Mouse (Mus musculus) heart, embryonic 15.5 days (tissue): ENCODE measurements around the gene F12. TPM values are rescaled to one million over a fixed set of nuclear protein-coding genes. Genes with fewer than 3 reads are reported as not detected.

Experiments
- ATAC-seq: fragments of 200-750 bp; cut with Nextera tagmentation; replicated peaks from 2 replicates; pipeline ENCODE4 v1.8.0; 2017; ENCODE audit warnings: low read depth, moderate TSS enrichment; ENCODE audit not compliant: insufficient number of reproducible peaks, insufficient read depth, low FRiP score
- H3K27ac ChIP-seq: fragments of 300-500 bp; sonication (generic); 2 replicates; pipeline ENCODE4 v1.5.1; 2015; ENCODE audit warnings: mild to moderate bottlenecking, inconsistent platforms
- H3K27me3 ChIP-seq: fragments of 300-500 bp; sonication (generic); 2 replicates; pipeline ENCODE4 v1.6.1; 2015; ENCODE audit warnings: inconsistent platforms
- H3K36me3 ChIP-seq: fragments of 300-500 bp; sonication (generic); 2 replicates; pipeline ENCODE4 v1.6.1; 2015; ENCODE audit warnings: mild to moderate bottlenecking, inconsistent platforms
- H3K4me1 ChIP-seq: fragments of 300-500 bp; sonication (generic); replicated peaks from 2 replicates; pipeline ENCODE4 v1.6.1; 2015; ENCODE audit warnings: inconsistent platforms
- H3K4me2 ChIP-seq: fragments of 300-500 bp; sonication (generic); 2 replicates; pipeline ENCODE4 v1.6.1; 2015; ENCODE audit warnings: inconsistent platforms, mild to moderate bottlenecking, moderate library complexity
- H3K4me3 ChIP-seq: fragments of 300-500 bp; sonication (generic); 2 replicates; pipeline ENCODE4 v1.5.1; 2015; ENCODE audit warnings: mild to moderate bottlenecking, inconsistent platforms
- H3K9ac ChIP-seq: fragments of 300-500 bp; sonication (generic); 2 replicates; pipeline ENCODE4 v1.6.1; 2015; ENCODE audit warnings: mild to moderate bottlenecking, inconsistent platforms
- H3K9me3 ChIP-seq: fragments of 300-500 bp; sonication (generic); replicated peaks from 2 replicates; pipeline ENCODE4 v1.6.1; 2016; ENCODE audit warnings: inconsistent platforms
- WGBS: fragments of 180-500 bp; shearing (Covaris S2); methylation state at CpG from one replicate; pipeline ENCODE4 v1.1.7; 2015; ENCODE audit warnings: mixed read lengths; 5-methylcytosine and 5-hydroxymethylcytosine counted together
- polyA plus RNA-seq: library from polyadenylated mRNA; unstranded; fragments of >200 nt; fragmentation: Nextera tagmentation; extraction: Ambion mirVana; gene quantifications from 2 replicates; pipeline ENCODE4 v1.2.1, GENCODE M21; 2015

Gene F12
- polyA plus RNA-seq, 1 experiment from 2014 or later: 0.10 TPM

- H3K4me3 ChIP-seq: no peak overlapping the region
- no peak for ATAC-seq
- H3K4me1 ChIP-seq: no peaks in the 10 kb centered on the region
- peaks cover 7% of the 10 kb centered on the region; the same call in 1 of the 2 replicates for H3K27me3 ChIP-seq
- no peak overlapping the region for H3K4me2 ChIP-seq
- no peaks in the 10 kb centered on the region for H3K36me3 ChIP-seq
- 88% methylated on average over 1 of the region's 1 CpGs for WGBS
- H3K9ac ChIP-seq: no peak overlapping the region
- no peaks in the 10 kb centered on the region for H3K9me3 ChIP-seq
- H3K27ac ChIP-seq: no peak overlapping the region
Measured at GRCm38 (mm10) chr13:55391626-55392029, 35.0 kb downstream of the F12 start.

- ATAC-seq: no peak
- no peak overlapping the region for H3K9ac ChIP-seq
- H3K4me1 ChIP-seq: no peaks in the 10 kb centered on the region
- no peak overlapping the region for H3K27ac ChIP-seq
- H3K4me3 ChIP-seq: no peak overlapping the region
- no peaks in the 10 kb centered on the region for H3K36me3 ChIP-seq
- 69% methylated on average over 3 of the region's 3 CpGs for WGBS
- no peaks in the 10 kb centered on the region for H3K9me3 ChIP-seq
- H3K4me2 ChIP-seq: no peak overlapping the region
- H3K27me3 ChIP-seq: peaks cover 7% of the 10 kb centered on the region; the same call in 1 of the 2 replicates
Measured at GRCm38 (mm10) chr13:55390644-55391043, 35.9 kb downstream of the F12 start.

GRCm38 (mm10) chr13:55381790-55382189 lies 44.8 kb downstream of the F12 start:
- Histone ChIP-seq H3K27ac (no peak overlapping the region), H3K36me3 (no peaks in the 10 kb centered on the region), H3K4me2 (no peak overlapping the region), H3K4me1 (peaks cover 4% of the 10 kb centered on the region; the same call in 1 of the 2 replicates), H3K4me3 (no peak overlapping the region), H3K9me3 (no peaks in the 10 kb centered on the region), H3K9ac (no peak overlapping the region), H3K27me3 (peaks cover 59% of the 10 kb centered on the region)
- no peak for ATAC-seq
- 70% methylated on average over 4 of the region's 4 CpGs for WGBS

- H3K9me3 ChIP-seq: no peaks in the 10 kb centered on the region
- no peak overlapping the region for H3K27ac ChIP-seq
- peaks cover 4% of the 10 kb centered on the region; the same call in 1 of the 2 replicates for H3K4me1 ChIP-seq
- H3K9ac ChIP-seq: no peak overlapping the region
- no peak for ATAC-seq
- 11% methylated on average over 32 of the region's 32 CpGs for WGBS
- peaks cover 78% of the 10 kb centered on the region for H3K27me3 ChIP-seq
- no peaks in the 10 kb centered on the region for H3K36me3 ChIP-seq
- H3K4me2 ChIP-seq: 0 out of 2 replicates have a peak overlapping the region, but pooled peaks have one; percentile 18
- H3K4me3 ChIP-seq: no peak overlapping the region; the same call in 1 of the 2 replicates
Measured at GRCm38 (mm10) chr13:55378907-55379580, 47.5 kb downstream of the F12 start.

- ATAC-seq: no peak
- Histone ChIP-seq H3K9ac (no peak overlapping the region), H3K9me3 (no peaks in the 10 kb centered on the region), H3K4me1 (peaks cover 4% of the 10 kb centered on the region; the same call in 1 of the 2 replicates), H3K27ac (no peak overlapping the region), H3K36me3 (no peaks in the 10 kb centered on the region), H3K4me3 (no peak overlapping the region), H3K4me2 (no peak overlapping the region), H3K27me3 (peaks cover 86% of the 10 kb centered on the region)
- 60% methylated on average over 2 of the region's 2 CpGs for WGBS
Measured at GRCm38 (mm10) chr13:55375877-55376276, 50.7 kb downstream of the F12 start.

- Histone ChIP-seq H3K9ac (no peak overlapping the region), H3K36me3 (no peaks in the 10 kb centered on the region), H3K27me3 (peaks cover 80% of the 10 kb centered on the region), H3K4me1 (peaks cover 9% of the 10 kb centered on the region), H3K27ac (no peak overlapping the region), H3K4me2 (no peak overlapping the region), H3K9me3 (no peaks in the 10 kb centered on the region), H3K4me3 (no peak overlapping the region)
- ATAC-seq: no peak
- 55% methylated on average over 6 of the region's 6 CpGs for WGBS
Measured at GRCm38 (mm10) chr13:55374206-55374924, 52.2 kb downstream of the F12 start.

- ATAC-seq: no peak
- H3K4me2 ChIP-seq: no peak overlapping the region
- H3K27me3 ChIP-seq: peaks cover 62% of the 10 kb centered on the region
- H3K9ac ChIP-seq: no peak overlapping the region
- no peaks in the 10 kb centered on the region for H3K9me3 ChIP-seq
- no peaks in the 10 kb centered on the region for H3K36me3 ChIP-seq
- peaks cover 7% of the 10 kb centered on the region for H3K4me1 ChIP-seq
- H3K27ac ChIP-seq: no peak overlapping the region
- 54% methylated on average over 5 of the region's 5 CpGs for whole genome bisulfite sequencing
- no peak overlapping the region for H3K4me3 ChIP-seq
Measured at GRCm38 (mm10) chr13:55371740-55372139, 54.9 kb downstream of the F12 start.

- no peak for ATAC-seq
- WGBS: 66% methylated on average over 8 of the region's 8 CpGs
- Histone ChIP-seq H3K36me3 (no peaks in the 10 kb centered on the region), H3K4me2 (no peak overlapping the region), H3K27ac (no peak overlapping the region), H3K4me1 (peaks cover 7% of the 10 kb centered on the region), H3K9ac (no peak overlapping the region), H3K9me3 (no peaks in the 10 kb centered on the region), H3K27me3 (peaks cover 62% of the 10 kb centered on the region), H3K4me3 (no peak overlapping the region)
Measured at GRCm38 (mm10) chr13:55371007-55371681, 55.4 kb downstream of the F12 start.

GRCm38 (mm10) chr13:55370234-55370633 lies 56.4 kb downstream of the F12 start:
- WGBS: 25% methylated on average over 3 of the region's 3 CpGs
- no peak overlapping the region for H3K27ac ChIP-seq
- H3K27me3 ChIP-seq: peaks cover 55% of the 10 kb centered on the region
- no peak overlapping the region; the same call in 1 of the 2 replicates for H3K9ac ChIP-seq
- H3K9me3 ChIP-seq: no peaks in the 10 kb centered on the region
- ATAC-seq: no peak; the same call in 1 of the 2 replicates
- H3K4me1 ChIP-seq: peaks cover 7% of the 10 kb centered on the region
- H3K36me3 ChIP-seq: no peaks in the 10 kb centered on the region
- H3K4me3 ChIP-seq: peak overlapping the region; percentile 31; the same call in 1 of the 2 replicates
- H3K4me2 ChIP-seq: peak overlapping the region; percentile 37

GRCm38 (mm10) chr13:55369531-55370114 lies 57.0 kb downstream of the F12 start, which contains the start of gene Rgs14:
Gene Rgs14 (plus strand): TSS chr13:55369732.
- Histone ChIP-seq H3K9me3 (no peaks in the 10 kb centered on the region), H3K27me3 (peaks cover 50% of the 10 kb centered on the region), H3K27ac (no peak within 1 kb of the TSS), H3K36me3 (no peaks in the 10 kb centered on the region), H3K4me1 (peaks cover 7% of the 10 kb centered on the region), H3K9ac (peak within 1 kb of the TSS; percentile 38; the same call in 1 of the 2 replicates), H3K4me3 (peak within 1 kb of the TSS; percentile 31), H3K4me2 (peak within 1 kb of the TSS; percentile 37)
- ATAC-seq: peak; percentile 44; the same call in 1 of the 2 replicates
- 43% methylated on average over 13 of the region's 13 CpGs for WGBS

- Histone ChIP-seq H3K9me3 (no peaks in the 10 kb centered on the region), H3K27ac (no peak overlapping the region), H3K4me3 (no peak overlapping the region), H3K4me1 (peaks cover 7% of the 10 kb centered on the region), H3K27me3 (peaks cover 37% of the 10 kb centered on the region), H3K4me2 (no peak overlapping the region), H3K36me3 (no peaks in the 10 kb centered on the region), H3K9ac (no peak overlapping the region)
- 70% methylated on average over 7 of the region's 7 CpGs for WGBS
- ATAC-seq: no peak
Measured at GRCm38 (mm10) chr13:55368401-55368800, 58.2 kb downstream of the F12 start.
